Mouse (Mus musculus) embryonic facial prominence, embryonic 10.5 days (tissue): ENCODE measurements around the gene Spag16. TPM values are rescaled to one million over a fixed set of nuclear protein-coding genes. Genes with fewer than 3 reads are reported as not detected.

Experiments
- DNase-seq: peaks from one replicate; pipeline ENCODE4 v3.0.0-alpha.2; 2017; ENCODE audit warnings: low spot score
- H3K27ac ChIP-seq: fragments of 300-500 bp; sonication (generic); replicated peaks from 2 replicates; pipeline ENCODE4 v1.5.1; 2016; ENCODE audit warnings: mild to moderate bottlenecking
- H3K27me3 ChIP-seq: fragments of 300-500 bp; sonication (generic); replicated peaks from 2 replicates; pipeline ENCODE4 v1.6.1; 2016; ENCODE audit warnings: low read depth, mild to moderate bottlenecking; ENCODE audit not compliant: poor library complexity, severe bottlenecking
- H3K36me3 ChIP-seq: fragments of 300-500 bp; sonication (generic); replicated peaks from 2 replicates; pipeline ENCODE4 v1.6.1; 2016; ENCODE audit warnings: mild to moderate bottlenecking, moderate library complexity
- H3K4me1 ChIP-seq: fragments of 300-500 bp; sonication (generic); 2 replicates; pipeline ENCODE4 v1.6.1; 2016
- H3K4me3 ChIP-seq: fragments of 300-500 bp; sonication (generic); 2 replicates; pipeline ENCODE4 v1.5.1; 2016; ENCODE audit warnings: mild to moderate bottlenecking, moderate library complexity
- H3K9me3 ChIP-seq: fragments of 300-500 bp; sonication (generic); 2 replicates; pipeline ENCODE4 v1.6.1; 2016; ENCODE audit warnings: mild to moderate bottlenecking
- WGBS: fragments of 180-500 bp; shearing (Covaris S2); methylation state at CpG from one replicate; pipeline ENCODE4 v1.1.7; 2016; 5-methylcytosine and 5-hydroxymethylcytosine counted together
- polyA plus RNA-seq: library from polyadenylated mRNA; unstranded; fragments of >200 nt; fragmentation: Nextera tagmentation; extraction: Ambion mirVana; gene quantifications from 2 replicates; pipeline ENCODE4 v1.2.1, GENCODE M21; 2016

Spag16 gene
- polyA plus RNA-seq, 1 experiment from 2014 or later: 2.0 TPM

DNA sequence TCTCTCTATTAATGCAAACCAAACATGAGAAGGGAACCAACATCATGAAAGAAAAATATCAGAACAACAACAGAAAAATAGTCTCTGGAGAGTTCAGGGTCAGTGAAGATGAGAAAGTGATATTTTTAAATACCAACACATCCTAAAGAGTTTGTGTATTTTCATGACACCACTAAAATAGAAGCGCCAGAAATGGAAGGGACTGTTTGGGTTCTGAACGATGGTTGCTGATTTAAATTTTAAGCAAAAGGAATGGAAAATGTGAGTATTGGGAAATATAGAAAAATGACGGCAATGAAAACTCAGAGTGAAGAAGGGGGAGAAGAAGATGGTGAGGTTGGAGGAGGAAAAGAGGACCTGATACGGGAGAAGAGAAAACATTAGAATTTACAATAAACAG, 825.9 kb downstream of the Spag16 start:
- 89% methylated on average over 4 of the region's 4 CpGs for WGBS

DNA sequence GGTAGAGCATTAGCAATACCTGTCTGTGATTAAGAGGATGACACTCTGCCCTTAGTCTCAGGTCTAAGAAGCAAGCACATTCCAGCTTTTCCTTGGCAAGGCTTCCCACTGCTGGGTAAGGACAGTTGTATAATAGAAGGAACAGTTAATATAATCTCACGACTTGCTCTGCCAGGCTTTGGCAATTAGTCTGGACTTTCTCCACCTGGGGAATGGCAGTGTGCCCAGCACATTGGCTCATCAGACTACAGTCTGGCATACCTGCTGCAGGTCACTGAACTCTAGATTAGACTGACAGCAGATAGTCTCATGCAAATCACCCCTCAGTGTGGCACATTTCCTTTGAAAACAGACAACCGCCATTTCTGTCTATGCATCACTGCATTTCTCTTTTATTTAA, 865.8 kb downstream of the Spag16 start:
- 94% methylated on average over 2 of the region's 2 CpGs for WGBS
- no peak for DNase-seq

More for the DNA sequence above, 825.9 kb downstream of the Spag16 start:
- Histone ChIP-seq H3K27ac (no peak overlapping the region), H3K36me3 (no peaks in the 10 kb centered on the region), H3K4me1 (no peaks in the 10 kb centered on the region), H3K4me3 (no peak overlapping the region), H3K9me3 (no peaks in the 10 kb centered on the region), H3K27me3 (no peaks in the 10 kb centered on the region)
- no peak for DNase-seq

GRCm38 (mm10) chr1:70700270-70700669, 873.5 kb downstream of the Spag16 start:
- no peak overlapping the region for H3K4me3 ChIP-seq
- no peaks in the 10 kb centered on the region for H3K9me3 ChIP-seq
- DNase-seq: no peak
- H3K27ac ChIP-seq: no peak overlapping the region
- H3K36me3 ChIP-seq: no peaks in the 10 kb centered on the region
- no peaks in the 10 kb centered on the region for H3K4me1 ChIP-seq
- no peaks in the 10 kb centered on the region for H3K27me3 ChIP-seq
- WGBS: 81% methylated on average over 5 of the region's 5 CpGs

More for the DNA sequence above, 865.8 kb downstream of the Spag16 start:
- Histone ChIP-seq H3K27ac (no peak overlapping the region), H3K4me1 (no peaks in the 10 kb centered on the region), H3K27me3 (no peaks in the 10 kb centered on the region), H3K9me3 (no peaks in the 10 kb centered on the region), H3K36me3 (no peaks in the 10 kb centered on the region), H3K4me3 (no peak overlapping the region)

GRCm38 (mm10) chr1:70703934-70704333, 877.2 kb downstream of the Spag16 start:
- Histone ChIP-seq H3K27me3 (no peaks in the 10 kb centered on the region), H3K4me1 (no peaks in the 10 kb centered on the region), H3K36me3 (no peaks in the 10 kb centered on the region), H3K4me3 (no peak overlapping the region), H3K9me3 (no peaks in the 10 kb centered on the region), H3K27ac (no peak overlapping the region)
- 87% methylated on average over 3 of the region's 3 CpGs for WGBS
- no peak for DNase-seq

- H3K36me3 ChIP-seq: no peaks in the 10 kb centered on the region
- no peak for DNase-seq
- H3K4me1 ChIP-seq: no peaks in the 10 kb centered on the region
- no peaks in the 10 kb centered on the region for H3K27me3 ChIP-seq
- no peak overlapping the region for H3K27ac ChIP-seq
- no peaks in the 10 kb centered on the region for H3K9me3 ChIP-seq
- no peak overlapping the region for H3K4me3 ChIP-seq
- WGBS: 83% methylated on average over 3 of the region's 3 CpGs
Measured at GRCm38 (mm10) chr1:70705821-70706220, 879.1 kb downstream of the Spag16 start.

DNA sequence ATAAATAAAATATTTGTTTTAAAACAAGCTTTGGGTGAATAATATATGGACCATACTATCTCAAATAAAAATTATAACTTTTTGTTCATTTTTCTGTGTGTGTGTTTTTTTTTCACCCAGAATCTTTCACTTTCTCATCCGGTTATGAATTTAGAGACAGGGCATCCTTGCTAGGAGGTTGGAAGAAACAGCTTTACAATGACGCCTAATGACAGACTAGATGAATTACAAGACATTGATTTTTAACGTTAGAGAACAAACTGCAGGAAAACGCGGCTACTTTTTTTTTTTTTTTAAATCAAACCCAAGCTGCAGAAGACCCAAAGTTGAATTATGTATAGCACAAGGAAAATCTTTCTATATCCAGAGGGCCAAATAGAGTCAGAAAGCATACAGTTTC, 898.3 kb downstream of the Spag16 start:
- Histone ChIP-seq H3K27me3 (no peaks in the 10 kb centered on the region), H3K9me3 (no peaks in the 10 kb centered on the region), H3K4me1 (no peaks in the 10 kb centered on the region), H3K27ac (no peak overlapping the region), H3K36me3 (no peaks in the 10 kb centered on the region), H3K4me3 (no peak overlapping the region)
- no peak for DNase-seq
- WGBS: 67% methylated on average over 5 of the region's 5 CpGs

DNA sequence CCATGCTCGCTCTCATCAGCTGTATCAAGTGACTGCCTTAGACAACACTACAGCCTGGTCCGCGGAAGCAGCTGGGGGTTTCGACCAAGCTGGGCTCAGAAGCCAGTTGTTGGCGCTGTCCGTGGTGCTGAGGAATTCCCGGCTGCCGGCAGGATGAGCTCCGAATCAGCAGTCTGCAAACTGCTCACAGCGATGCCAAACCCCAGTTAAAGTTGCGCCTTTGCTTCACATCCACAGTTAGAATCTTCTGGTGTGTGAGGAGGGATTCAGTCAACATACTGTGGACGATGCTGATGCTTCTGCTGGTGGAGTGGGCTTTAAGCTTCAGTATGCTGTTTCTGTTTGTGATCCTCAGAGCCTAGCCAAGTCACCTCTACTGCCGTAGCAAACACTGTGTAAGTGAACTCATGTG, 898.9 kb downstream of the Spag16 start, which contains the start of gene Vwc2l:
Vwc2l (plus strand) TSS at position 61 of the 412 bp plus-strand sequence.
- Histone ChIP-seq H3K4me1 (no peaks in the 10 kb centered on the region), H3K4me3 (no peak within 1 kb of the TSS), H3K9me3 (no peaks in the 10 kb centered on the region), H3K27me3 (no peaks in the 10 kb centered on the region), H3K36me3 (no peaks in the 10 kb centered on the region), H3K27ac (no peak within 1 kb of the TSS)
- WGBS: 11% methylated on average over 13 of the region's 13 CpGs
- peak; percentile 88 for DNase-seq

Other genes starting within 250 kb of the Spag16 start
- 7.5 and 9.1 TPM in 2 replicates for gene Ikzf2, start 139.7 kb upstream of the Spag16 start, polyA plus RNA-seq